ENCODE assay signal across 8 mouse cellular contexts in the genomic region with DNA sequence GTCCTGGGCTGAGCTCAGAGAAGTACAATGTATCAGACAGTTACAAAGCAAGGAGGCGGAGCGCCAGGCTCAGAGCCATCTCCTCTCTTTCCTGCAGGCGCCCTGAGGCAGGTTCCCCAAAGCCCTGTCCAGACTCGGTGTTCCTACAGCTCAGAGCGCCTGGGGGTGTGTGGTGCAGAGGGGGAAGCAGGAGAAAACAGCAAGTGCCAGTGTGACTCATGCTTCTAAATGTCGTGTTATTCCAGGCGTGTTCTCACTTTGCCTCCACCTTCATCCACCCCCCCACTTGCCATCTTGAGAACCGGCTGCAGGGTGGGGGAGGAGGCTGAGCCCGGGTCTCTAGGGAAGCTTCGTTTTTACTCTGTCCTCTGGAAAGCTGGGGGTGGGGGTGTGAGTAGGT.
A peak's percentile ranks its signal among the peaks of the same experiment; 100 is the strongest.
DNase-seq lines count a peak whose midpoint lies in the region.

No protein-coding gene starts in this region.

- H3K27me3 ChIP-seq in embryonic facial prominence, embryonic 10.5 days (replicated peaks; ENCODE audit: low read depth, poor library complexity, severe bottlenecking), result 0 out of 2 replicates have a peak, but pooled peaks cover 9% of the 10 kb centered on the region

- DNase-seq in kidney, postnatal 10 days, result peak; percentile 16
- no peak for DNase-seq in kidney, postnatal 25 days
- peak; percentile 51 for DNase-seq in MN1 (ENCODE audit: low spot score)
- no peak for DNase-seq in embryonic facial prominence, embryonic 10.5 days (ENCODE audit: low spot score)
- DNase-seq in left cerebral cortex, adult 8-10 months (ENCODE audit: low spot score in 2 of 2), result peak; percentile 64 to 93
- peak; percentile 80 for DNase-seq in testis, postnatal 14 days (ENCODE audit: low spot score)
- DNase-seq in cerebellum, adult 9-10 months, result no peak
- DNase-seq in gastrocnemius, postnatal 10 days, result no peak

- WGBS in embryonic facial prominence, embryonic 10.5 days, result 35% methylated on average over 10 of the region's 10 CpGs

- H3K4me3 ChIP-seq in embryonic facial prominence, embryonic 10.5 days, result peak overlapping the region; percentile 19; the same call in 1 of the 2 replicates

- H3K27ac ChIP-seq in embryonic facial prominence, embryonic 10.5 days (replicated peaks), result peak overlapping the region; percentile 65; the same call in 1 of the 2 replicates

- no peaks in the 10 kb centered on the region for H3K9me3 ChIP-seq in embryonic facial prominence, embryonic 10.5 days

- peaks cover 30% of the 10 kb centered on the region for H3K4me1 ChIP-seq in embryonic facial prominence, embryonic 10.5 days

- no peaks in the 10 kb centered on the region for H3K36me3 ChIP-seq in embryonic facial prominence, embryonic 10.5 days (replicated peaks)

Comparison
In these comparisons a context has a peak if more than half of its experiments do, and no peak if none do; other contexts are left out.
1. DNase-seq: peak in kidney, postnatal 10 days (single experiment), MN1 (single experiment), left cerebral cortex, adult 8-10 months (2 of 2) and testis, postnatal 14 days (single experiment); none in kidney, postnatal 25 days (0 of 2), embryonic facial prominence, embryonic 10.5 days (single experiment), cerebellum, adult 9-10 months (single experiment) and gastrocnemius, postnatal 10 days (single experiment).